Mouse (Mus musculus) MEL (cell line): ENCODE results near the gene Fstl3. TPM values are rescaled to one million over a fixed set of nuclear protein-coding genes. Genes with fewer than 3 reads are reported as not detected.
A peak's percentile ranks its signal among the peaks of the same experiment; 100 is the strongest.

Experiments
- DNase-seq: peaks from one replicate; pipeline ENCODE4 v3.0.0; 2011; ENCODE audit warnings: low read depth, low spot score
- H3K27ac ChIP-seq: 2 replicates; pipeline ENCODE4 v1.5.1; 2012; ENCODE audit warnings: low read depth, mild to moderate bottlenecking, control low read depth, low read length, moderate library complexity; ENCODE audit not compliant: control insufficient read depth
- H3K27me3 ChIP-seq, 2 experiments: fragments of 150-350 bp in 1 of 2; sonication (generic) in 1 of 2; 2 replicates each; pipeline ENCODE4 v1.6.1; 2012; ENCODE audit warnings: low read length in 2 of 2, mild to moderate bottlenecking in 2 of 2, improper control_type of control experiment in 1 of 2, moderate library complexity in 1 of 2; ENCODE audit not compliant: insufficient read depth in 2 of 2, control insufficient read depth in 1 of 2
- H3K36me3 ChIP-seq, 2 experiments: 2 replicates each; pipeline ENCODE4 v1.6.1; 2012 to 2014; ENCODE audit warnings: low read length in 2 of 2, improper control_type of control experiment in 1 of 2, inconsistent platforms in 1 of 2, mild to moderate bottlenecking in 1 of 2; ENCODE audit not compliant: insufficient read depth in 2 of 2, control insufficient read depth in 1 of 2
- H3K4me1 ChIP-seq, 2 experiments: fragments of 150-350 bp in 1 of 2; sonication (generic) in 1 of 2; 2 replicates each; pipeline ENCODE4 v1.6.1; 2012; ENCODE audit warnings: low read length in 2 of 2, improper control_type of control experiment in 1 of 2, mild to moderate bottlenecking in 1 of 2; ENCODE audit not compliant: insufficient read depth in 2 of 2, control insufficient read depth in 1 of 2
- H3K4me3 ChIP-seq, 2 experiments: fragments of 150-350 bp in 1 of 2; sonication (generic) in 1 of 2; 2 replicates each; pipeline ENCODE4 v1.5.1; 2012; ENCODE audit warnings: low read depth in 2 of 2, low read length in 2 of 2, mild to moderate bottlenecking in 2 of 2, moderate library complexity in 2 of 2, control low read depth in 1 of 2, improper control_type of control experiment in 1 of 2; ENCODE audit not compliant: control insufficient read depth in 1 of 2, insufficient read depth in 1 of 2
- H3K79me2 ChIP-seq: 2 replicates; pipeline ENCODE4 v1.6.1; 2012; ENCODE audit warnings: mild to moderate bottlenecking, low read length, moderate library complexity; ENCODE audit not compliant: control insufficient read depth, poor library complexity, insufficient read depth
- H3K9ac ChIP-seq: 2 replicates; pipeline ENCODE4 v1.6.1; 2012; ENCODE audit warnings: low read depth, mild to moderate bottlenecking, control low read depth, low read length, moderate library complexity; ENCODE audit not compliant: control insufficient read depth, poor library complexity, severe bottlenecking
- H3K9me3 ChIP-seq: fragments of 150-350 bp; sonication (generic); replicated peaks from 2 replicates; pipeline ENCODE4 v1.6.1; 2012; ENCODE audit warnings: mild to moderate bottlenecking, low read length, improper control_type of control experiment, moderate library complexity; ENCODE audit not compliant: insufficient read depth
- CHD1 ChIP-seq: IDR thresholded peaks from 2 replicates; pipeline ENCODE4 v1.6.1; 2012; ENCODE audit warnings: low read depth, mild to moderate bottlenecking, inconsistent platforms, low read length, improper control_type of control experiment
- CHD2 ChIP-seq: IDR thresholded peaks from 2 replicates; pipeline ENCODE4 v1.6.1; 2011; ENCODE audit warnings: low read length, improper control_type of control experiment
- E2F4 ChIP-seq: IDR thresholded peaks from 2 replicates; pipeline ENCODE4 v1.6.1; 2011; ENCODE audit warnings: low read depth, low read length, improper control_type of control experiment, borderline replicate concordance
- ETS1 ChIP-seq: IDR thresholded peaks from 2 replicates; pipeline ENCODE4 v1.6.1; 2012; ENCODE audit warnings: low read depth, mild to moderate bottlenecking, inconsistent platforms, low read length, improper control_type of control experiment, moderate library complexity
- GABPA ChIP-seq: IDR thresholded peaks from 2 replicates; pipeline ENCODE4 v1.6.1; 2012; ENCODE audit warnings: low read depth, mild to moderate bottlenecking, inconsistent platforms, low read length, improper control_type of control experiment, moderate library complexity
- HCFC1 ChIP-seq: IDR thresholded peaks from 2 replicates; pipeline ENCODE4 v1.6.1; 2012; ENCODE audit warnings: low read depth, mild to moderate bottlenecking, inconsistent platforms, low read length, improper control_type of control experiment, moderate library complexity
- MAFK ChIP-seq: IDR thresholded peaks from 2 replicates; pipeline ENCODE4 v1.6.1; 2011; ENCODE audit warnings: low read depth, mild to moderate bottlenecking, low read length, improper control_type of control experiment, borderline replicate concordance
- MAX ChIP-seq: IDR thresholded peaks from 2 replicates; pipeline ENCODE4 v1.6.1; 2011; ENCODE audit warnings: low read length, improper control_type of control experiment
- NRF1 ChIP-seq: IDR thresholded peaks from 2 replicates; pipeline ENCODE4 v1.6.1; 2014; ENCODE audit warnings: low read depth, mild to moderate bottlenecking, inconsistent platforms, low read length, improper control_type of control experiment, moderate library complexity; ENCODE audit not compliant: poor library complexity, insufficient read depth, severe bottlenecking
- SMC3 ChIP-seq: IDR thresholded peaks from 2 replicates; pipeline ENCODE4 v1.6.1; 2011; ENCODE audit warnings: low read depth, low read length, improper control_type of control experiment
- TBP ChIP-seq: IDR thresholded peaks from 2 replicates; pipeline ENCODE4 v1.8.0; 2011; ENCODE audit warnings: low read depth, low read length, improper control_type of control experiment
- TCF12 ChIP-seq: IDR thresholded peaks from 2 replicates; pipeline ENCODE4 v1.6.1; 2014; ENCODE audit warnings: low read depth, mild to moderate bottlenecking, inconsistent platforms, low read length, improper control_type of control experiment, moderate library complexity
- USF1 ChIP-seq: IDR thresholded peaks from 2 replicates; pipeline ENCODE4 v1.6.1; 2014; ENCODE audit warnings: low read depth, mild to moderate bottlenecking, inconsistent platforms, low read length, improper control_type of control experiment, moderate library complexity
- ZMIZ1 ChIP-seq: IDR thresholded peaks from 2 replicates; pipeline ENCODE4 v1.6.1; 2012; ENCODE audit warnings: low read depth, mild to moderate bottlenecking, inconsistent platforms, low read length, improper control_type of control experiment, moderate library complexity
- polyA plus RNA-seq, 2 experiments: library from polyadenylated mRNA; stranded (reverse) in 1 of 2; unstranded in 1 of 2; fragments of >175 nt in 1 of 2; fragments of >200 nt in 1 of 2; gene quantifications; 2 replicates each; pipeline versions ENCODE4 v1.2.1 to v1.2.4; 2012; ENCODE audit warnings: low replicate concordance in 2 of 2, low read depth in 1 of 2; ENCODE audit not compliant: insufficient read length in 2 of 2, insufficient read depth in 1 of 2, missing spikeins in 1 of 2
- total RNA-seq: library from RNA; depleted of rRNA; stranded (reverse); fragments of 300-350 nt; gene quantifications from 2 replicates; pipeline ENCODE4 v1.2.3, GENCODE M21; 2012

The Fstl3 gene
- total and polyA plus RNA-seq, 3 experiments: 4.3 to 7.1 TPM; not detected in 1

DNA sequence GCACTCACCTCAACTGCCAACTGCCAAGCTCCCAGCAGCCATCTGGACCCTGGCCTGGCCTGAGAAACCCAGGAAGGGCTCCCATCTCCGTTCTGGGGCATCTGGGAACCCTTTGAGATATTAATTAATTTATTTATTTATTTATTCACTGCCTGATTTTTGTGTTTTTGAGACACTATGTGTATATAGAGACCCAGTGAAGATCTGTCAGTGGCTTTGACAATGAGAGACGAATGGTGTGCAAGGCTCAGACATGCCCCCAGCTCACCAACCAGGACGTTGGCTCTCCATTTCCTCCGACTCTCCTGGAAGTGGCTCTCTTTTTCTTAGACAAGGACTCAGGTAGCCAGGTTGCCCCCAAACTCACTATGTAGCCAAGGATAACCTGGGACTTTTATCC, 13.8 kb downstream of the Fstl3 start, which contains the start of gene Prss57:
TSS of gene Prss57 (minus strand) at position 101 of the 400 bp plus-strand sequence.
- Histone ChIP-seq H3K4me1 (peaks cover 0 to 10% of the 10 kb centered on the region in 2 experiments; a peak in 3 of 4 replicates), H3K36me3 (peaks cover 0 to 4% of the 10 kb centered on the region in 2 experiments; a peak in 1 of 4 replicates), H3K4me3 (no peak within 1 kb of the TSS), H3K9me3 (no peaks in the 10 kb centered on the region), H3K27me3 (no peaks in the 10 kb centered on the region), H3K27ac (no peak within 1 kb of the TSS), H3K9ac (no peak within 1 kb of the TSS), H3K79me2 (no peaks in the 10 kb centered on the region)
- DNase-seq: no peak
- TF ChIP-seq CHD1: no peak
- TF ChIP-seq MAFK: no peak
- no peak for TF ChIP-seq HCFC1
- no peak for TF ChIP-seq GABPA
- TF ChIP-seq E2F4: no peak
- TF ChIP-seq USF1: no peak
- TF ChIP-seq ZMIZ1: no peak

DNA sequence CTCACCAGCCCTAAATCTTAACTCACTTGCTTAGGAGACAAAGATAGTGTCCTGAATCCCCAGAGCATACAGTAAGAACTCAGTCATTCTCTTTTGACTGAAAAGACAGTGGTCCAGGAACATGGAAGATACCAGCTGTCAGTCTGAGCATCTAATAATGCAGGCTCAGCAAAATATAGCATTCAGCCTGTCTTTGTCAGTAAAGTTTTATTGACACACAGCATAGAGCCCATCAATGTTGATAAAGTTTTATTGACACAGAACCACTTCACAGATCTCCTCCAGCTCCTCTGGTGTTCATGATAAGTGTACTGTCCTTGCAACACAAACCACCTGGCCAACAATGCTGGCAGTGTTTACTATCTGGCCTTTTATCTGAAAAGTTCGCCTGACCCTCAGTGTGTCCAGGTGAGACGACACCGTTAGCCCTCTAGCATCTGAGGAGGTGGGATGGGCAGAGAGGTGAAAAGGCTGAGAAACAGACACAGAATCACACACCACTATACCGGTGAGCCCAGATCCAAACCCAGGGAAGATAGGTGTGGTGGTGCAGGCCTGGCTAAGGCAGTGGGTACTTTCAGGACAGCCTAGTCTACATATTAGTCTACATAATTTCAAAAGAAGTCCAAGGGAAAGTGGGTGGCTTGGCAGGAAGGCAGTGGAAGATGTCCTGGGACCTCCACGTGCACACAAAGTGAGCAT, 15.4 kb downstream of the Fstl3 start:
- Histone ChIP-seq H3K27me3 (no peaks in the 10 kb centered on the region), H3K79me2 (no peaks in the 10 kb centered on the region), H3K4me1 (peaks cover 2 to 20% of the 10 kb centered on the region in 2 experiments), H3K27ac (no peak overlapping the region), H3K9ac (no peak overlapping the region), H3K9me3 (no peaks in the 10 kb centered on the region), H3K4me3 (no peak overlapping the region; a peak in 1 of 4 replicates), H3K36me3 (peaks cover 0 to 4% of the 10 kb centered on the region in 2 experiments; a peak in 1 of 4 replicates)
- DNase-seq: peak; percentile 50
- TF ChIP-seq HCFC1: peak; percentile 84
- no peak for TF ChIP-seq MAX
- no peak for TF ChIP-seq SMC3
- TF ChIP-seq ZMIZ1: no peak
- TF ChIP-seq MAFK: peak; percentile 96
- TF ChIP-seq TBP: 0 out of 2 replicates have a peak, but pooled peaks have one; percentile 63
- TF ChIP-seq ETS1: peak; percentile 69; the same call in 1 of the 2 replicates
- no peak for TF ChIP-seq TCF12
- no peak for TF ChIP-seq CHD2
- no peak for TF ChIP-seq NRF1
